Mouse (Mus musculus): ENCODE data around the gene Nrp1. TPM values are rescaled to one million over a fixed set of nuclear protein-coding genes. Genes with fewer than 3 reads are reported as not detected.

The Nrp1 gene
- polyA plus RNA-seq, 1 experiment from 2014 or later = 121 TPM

DNA sequence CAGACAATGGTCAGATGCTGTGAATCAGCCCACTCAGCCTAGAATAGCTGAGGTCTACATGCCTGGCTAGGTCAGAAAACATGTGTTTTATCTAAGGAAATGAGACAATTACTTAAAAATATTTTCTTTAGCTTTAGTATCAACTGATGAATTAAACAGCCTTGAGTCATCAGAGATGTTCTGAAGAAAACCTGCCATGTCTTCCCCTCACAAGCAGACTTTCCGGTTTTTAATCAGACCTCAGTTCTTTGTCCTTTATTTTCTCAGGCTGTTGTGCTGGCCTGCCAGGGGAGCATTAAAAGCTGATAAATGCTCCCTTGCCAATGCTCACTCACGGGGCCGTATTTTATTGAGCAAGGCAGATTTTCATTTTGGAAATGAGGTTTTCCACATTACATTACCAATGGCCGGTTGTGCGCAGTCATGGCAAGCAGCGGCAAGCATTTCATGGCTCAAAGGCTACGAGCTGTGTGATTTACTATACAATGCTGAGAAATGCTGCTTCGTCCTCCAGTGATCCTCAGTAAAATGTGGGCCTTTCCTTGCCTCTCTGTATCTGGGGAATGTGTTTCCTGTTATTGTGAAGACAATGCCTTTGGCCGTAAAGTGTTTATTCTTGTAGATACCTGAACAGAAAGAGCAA is 92.1 kb downstream of the Nrp1 start:
- Histone ChIP-seq H3K4me1 (peaks cover 36% of the 10 kb centered on the region), H3K36me3 (peaks cover 81% of the 10 kb centered on the region), H3K4me2 (no peak overlapping the region), H3K27me3 (replicated peaks) (no peaks in the 10 kb centered on the region), H3K9ac (no peak overlapping the region), H3K9me3 (no peaks in the 10 kb centered on the region), H3K4me3 (no peak overlapping the region), H3K27ac (replicated peaks) (peak overlapping the region; percentile 78)
- no peak for ATAC-seq (ENCODE audit: extremely low read depth, insufficient number of reproducible peaks, low FRiP score, low TSS enrichment)
- WGBS = 67% methylated on average over 9 of the region's 9 CpGs

DNA sequence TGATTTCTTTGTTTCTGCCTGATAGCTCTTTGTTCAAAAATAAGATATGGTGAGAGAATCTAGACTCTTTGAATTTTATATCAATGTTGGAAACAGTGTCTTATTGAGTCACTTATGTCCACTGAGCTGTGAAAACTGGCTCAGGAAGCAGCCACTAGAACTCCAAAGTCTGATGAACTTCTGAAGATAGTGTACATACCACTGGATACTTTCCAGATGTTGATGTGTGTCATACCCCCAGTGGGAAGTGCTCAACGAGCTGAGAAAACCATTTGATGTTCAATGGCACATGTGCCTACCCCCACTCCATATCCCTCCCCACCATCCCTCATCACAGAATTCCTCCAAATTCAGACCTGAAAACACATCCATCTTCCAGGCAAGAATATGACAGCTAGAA is 92.7 kb downstream of the Nrp1 start:
- H3K27ac ChIP-seq (replicated peaks) = peak overlapping the region; percentile 78
- no peak overlapping the region for H3K9ac ChIP-seq
- ATAC-seq (ENCODE audit: extremely low read depth, insufficient number of reproducible peaks, low FRiP score, low TSS enrichment) = no peak
- H3K27me3 ChIP-seq (replicated peaks) = no peaks in the 10 kb centered on the region
- H3K4me1 ChIP-seq = peaks cover 31% of the 10 kb centered on the region
- no peak overlapping the region for H3K4me3 ChIP-seq
- WGBS = 18% methylated on average over 1 of the region's 1 CpGs
- H3K4me2 ChIP-seq = no peak overlapping the region
- H3K9me3 ChIP-seq = no peaks in the 10 kb centered on the region
- H3K36me3 ChIP-seq = peaks cover 78% of the 10 kb centered on the region

DNA sequence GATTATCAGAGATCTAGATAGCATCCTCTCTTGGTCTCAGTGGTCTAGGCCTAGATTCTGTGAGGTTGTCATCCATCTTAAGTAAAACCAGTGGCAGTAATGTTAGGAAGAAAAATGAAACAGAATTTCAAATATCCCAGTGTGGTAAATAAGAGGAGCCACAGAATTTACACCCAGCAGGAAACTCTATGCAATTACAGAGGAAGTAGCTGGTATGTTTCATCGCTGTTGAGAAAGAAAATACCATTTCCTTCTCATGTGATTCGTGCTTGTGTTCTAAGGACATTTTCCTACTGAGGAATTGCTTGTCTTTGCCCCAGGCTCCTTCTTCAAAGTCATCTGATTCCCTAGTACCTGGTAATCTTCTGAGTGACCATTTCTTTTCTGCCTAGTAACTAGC is 95.1 kb downstream of the Nrp1 start:
- no peaks in the 10 kb centered on the region for H3K9me3 ChIP-seq
- WGBS = 62% methylated on average over 2 of the region's 2 CpGs
- no peak for ATAC-seq (ENCODE audit: extremely low read depth, insufficient number of reproducible peaks, low FRiP score, low TSS enrichment)
- H3K4me3 ChIP-seq = no peak overlapping the region
- peaks cover 78% of the 10 kb centered on the region for H3K36me3 ChIP-seq
- H3K4me1 ChIP-seq = peaks cover 31% of the 10 kb centered on the region
- H3K27me3 ChIP-seq (replicated peaks) = no peaks in the 10 kb centered on the region
- H3K27ac ChIP-seq (replicated peaks) = 0 out of 2 replicates have a peak overlapping the region, but pooled peaks have one; percentile 15
- H3K4me2 ChIP-seq = no peak overlapping the region
- H3K9ac ChIP-seq = no peak overlapping the region

DNA sequence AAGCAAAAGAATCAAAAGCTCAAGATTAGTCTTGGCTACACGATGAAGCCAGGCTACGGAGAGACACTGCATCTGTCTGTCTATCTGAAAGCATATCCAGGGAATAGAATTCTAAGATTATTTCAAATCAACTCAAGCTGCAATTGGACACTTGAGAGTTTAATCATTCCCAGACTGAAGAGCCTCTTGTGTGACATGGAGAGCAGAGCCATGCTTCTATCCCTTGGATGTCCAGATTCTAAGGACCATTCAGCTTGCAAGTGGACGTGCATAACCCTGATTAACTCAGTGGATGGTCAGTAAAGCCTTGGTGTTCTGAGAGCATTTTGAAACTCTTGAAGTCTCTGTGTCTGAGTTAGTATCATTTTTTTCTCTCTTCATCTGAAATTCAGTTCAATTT is 95.6 kb downstream of the Nrp1 start:
- peaks cover 31% of the 10 kb centered on the region for H3K4me1 ChIP-seq
- ATAC-seq (ENCODE audit: extremely low read depth, insufficient number of reproducible peaks, low FRiP score, low TSS enrichment) = no peak
- H3K9ac ChIP-seq = no peak overlapping the region

DNA sequence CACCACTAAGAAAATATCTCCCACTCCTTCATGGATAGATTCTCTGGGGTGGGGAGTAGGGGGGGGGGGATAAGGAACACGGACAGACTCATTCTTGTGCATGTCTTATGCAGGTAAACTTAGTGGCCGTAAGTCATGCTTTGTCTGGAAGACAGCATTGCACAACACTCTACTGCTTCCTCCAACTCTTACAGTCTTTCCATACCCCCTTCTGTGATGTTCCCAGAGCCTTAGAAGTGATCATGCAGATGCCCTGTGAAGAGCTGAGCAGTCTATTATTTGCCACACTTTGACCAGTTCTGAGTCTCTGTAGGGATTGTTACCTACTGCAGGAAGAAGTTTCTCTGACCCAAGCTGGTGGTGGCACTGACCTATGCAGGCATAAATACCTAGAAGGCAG is 98.9 kb downstream of the Nrp1 start:
- Histone ChIP-seq H3K9ac (no peak overlapping the region), H3K9me3 (no peaks in the 10 kb centered on the region), H3K4me1 (peaks cover 12% of the 10 kb centered on the region), H3K27ac (replicated peaks) (no peak overlapping the region), H3K36me3 (peaks cover 82% of the 10 kb centered on the region), H3K4me3 (no peak overlapping the region), H3K27me3 (replicated peaks) (no peaks in the 10 kb centered on the region), H3K4me2 (no peak overlapping the region)
- no peak for ATAC-seq (ENCODE audit: extremely low read depth, insufficient number of reproducible peaks, low FRiP score, low TSS enrichment)
- WGBS = 97% methylated on average over 2 of the region's 2 CpGs

More for the DNA sequence above, 95.6 kb downstream of the Nrp1 start:
- no peak overlapping the region for H3K4me2 ChIP-seq
- no peaks in the 10 kb centered on the region for H3K27me3 ChIP-seq (replicated peaks)
- H3K9me3 ChIP-seq = no peaks in the 10 kb centered on the region
- peak overlapping the region; percentile 15; the same call in 1 of the 2 replicates for H3K27ac ChIP-seq (replicated peaks)
- H3K4me3 ChIP-seq = no peak overlapping the region
- 63% methylated on average over 3 of the region's 3 CpGs for WGBS
- peaks cover 79% of the 10 kb centered on the region for H3K36me3 ChIP-seq

DNA sequence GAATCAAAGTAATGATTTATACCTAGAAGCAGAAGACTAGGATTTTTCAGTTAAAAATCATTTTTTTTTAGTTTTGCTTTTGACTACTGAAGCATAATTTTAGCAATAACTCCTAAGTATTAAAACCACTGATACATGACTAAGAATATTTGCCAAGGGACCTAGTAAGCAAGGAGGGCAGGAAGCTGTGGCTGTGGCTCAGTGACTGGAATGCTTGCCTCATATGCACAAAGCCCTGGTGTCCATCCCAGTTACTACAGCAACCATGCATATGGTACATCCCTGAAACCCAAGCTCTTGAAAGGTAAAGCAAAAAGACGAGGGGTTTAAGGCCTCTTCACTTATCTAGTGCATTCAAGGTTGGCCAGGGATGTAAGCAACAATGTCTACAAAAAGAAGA is 101.3 kb downstream of the Nrp1 start:
- Histone ChIP-seq H3K36me3 (peaks cover 90% of the 10 kb centered on the region), H3K27ac (replicated peaks) (no peak overlapping the region), H3K27me3 (replicated peaks) (no peaks in the 10 kb centered on the region), H3K4me3 (no peak overlapping the region), H3K9me3 (no peaks in the 10 kb centered on the region), H3K4me2 (no peak overlapping the region), H3K4me1 (no peaks in the 10 kb centered on the region), H3K9ac (no peak overlapping the region)
- no peak for ATAC-seq (ENCODE audit: extremely low read depth, insufficient number of reproducible peaks, low FRiP score, low TSS enrichment)
- WGBS = 69% methylated on average over 1 of the region's 1 CpGs

DNA sequence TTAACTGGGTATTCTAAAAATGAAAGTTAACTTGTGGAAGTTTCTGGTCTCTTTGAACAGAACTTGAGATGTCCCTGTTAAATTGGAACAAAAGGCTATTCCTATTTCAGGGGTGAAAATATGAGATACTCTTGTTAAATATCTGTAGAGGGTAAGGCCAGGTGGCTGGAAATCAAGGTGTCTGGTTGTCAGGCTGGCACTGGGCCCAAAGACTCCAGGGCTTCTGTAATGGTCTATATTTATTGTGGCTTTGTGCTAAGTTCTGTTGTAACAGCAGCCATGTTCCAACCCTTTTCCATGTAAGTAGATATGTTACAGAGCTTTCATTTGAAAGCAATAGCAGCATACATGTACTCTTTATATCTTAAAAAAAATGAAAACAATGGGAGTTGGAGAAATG is 103.3 kb downstream of the Nrp1 start:
- no peak overlapping the region for H3K4me2 ChIP-seq
- no peaks in the 10 kb centered on the region for H3K9me3 ChIP-seq
- no peak overlapping the region for H3K9ac ChIP-seq
- ATAC-seq (ENCODE audit: extremely low read depth, insufficient number of reproducible peaks, low FRiP score, low TSS enrichment) = no peak
- peaks cover 16% of the 10 kb centered on the region for H3K4me1 ChIP-seq
- no peaks in the 10 kb centered on the region for H3K27me3 ChIP-seq (replicated peaks)
- H3K27ac ChIP-seq (replicated peaks) = no peak overlapping the region
- H3K36me3 ChIP-seq = peaks cover 92% of the 10 kb centered on the region
- no peak overlapping the region for H3K4me3 ChIP-seq

DNA sequence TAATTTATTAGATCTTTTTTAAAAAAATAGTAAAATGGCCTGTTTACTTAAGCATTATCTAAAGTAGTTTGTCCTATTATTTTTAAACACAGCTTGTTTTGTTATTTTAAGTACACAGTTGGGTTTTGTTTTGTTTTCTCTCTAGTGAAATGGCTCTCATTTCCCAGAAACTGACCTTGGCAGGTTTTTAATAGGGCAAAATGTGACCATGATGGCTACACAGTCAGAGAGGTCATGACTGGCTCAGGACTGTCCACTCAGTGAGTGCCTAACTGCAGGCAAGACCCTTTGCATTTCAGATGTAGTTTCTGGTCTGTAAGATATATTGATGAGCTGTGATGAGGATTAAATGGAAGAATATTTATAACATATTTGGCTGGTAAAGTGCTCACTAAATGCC is 104.8 kb downstream of the Nrp1 start:
- Histone ChIP-seq H3K4me2 (no peak overlapping the region), H3K36me3 (peaks cover 92% of the 10 kb centered on the region), H3K27ac (replicated peaks) (no peak overlapping the region), H3K4me3 (no peak overlapping the region), H3K4me1 (peaks cover 24% of the 10 kb centered on the region), H3K9me3 (no peaks in the 10 kb centered on the region), H3K9ac (no peak overlapping the region), H3K27me3 (replicated peaks) (no peaks in the 10 kb centered on the region)
- no peak for ATAC-seq (ENCODE audit: extremely low read depth, insufficient number of reproducible peaks, low FRiP score, low TSS enrichment)

DNA sequence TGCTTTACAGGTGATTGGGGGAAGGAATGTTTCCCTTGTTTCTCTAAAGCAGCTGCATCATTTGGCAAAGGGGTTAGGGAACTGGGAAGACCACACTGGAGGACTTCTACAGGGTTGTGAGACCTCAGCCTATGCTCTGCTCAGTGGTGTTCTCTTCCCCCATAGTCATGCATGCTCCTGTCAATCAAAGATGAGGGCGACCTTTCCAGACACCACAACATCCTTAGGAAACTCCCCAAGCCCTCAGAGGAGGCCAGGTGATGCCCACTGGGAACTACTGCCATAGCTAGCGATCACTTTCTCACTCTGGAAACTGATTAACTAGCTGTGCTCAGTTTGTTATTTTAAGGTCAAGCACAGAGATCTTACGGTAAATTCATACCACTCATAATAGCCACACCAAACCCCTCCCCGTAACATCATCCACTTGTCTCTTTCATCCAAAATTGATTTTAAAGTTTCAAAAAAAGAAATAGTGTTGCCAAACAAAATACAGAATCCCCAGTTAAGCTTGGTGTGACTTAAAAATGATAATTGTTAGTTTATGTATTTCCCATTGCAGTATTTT is 105.7 kb downstream of the Nrp1 start:
- no peak overlapping the region for H3K4me3 ChIP-seq
- 75% methylated on average over 4 of the region's 4 CpGs for WGBS
- no peak for ATAC-seq (ENCODE audit: extremely low read depth, insufficient number of reproducible peaks, low FRiP score, low TSS enrichment)
- H3K9me3 ChIP-seq = no peaks in the 10 kb centered on the region
- H3K4me2 ChIP-seq = no peak overlapping the region
- H3K27me3 ChIP-seq (replicated peaks) = no peaks in the 10 kb centered on the region
- H3K4me1 ChIP-seq = peaks cover 31% of the 10 kb centered on the region
- H3K27ac ChIP-seq (replicated peaks) = no peak overlapping the region
- no peak overlapping the region for H3K9ac ChIP-seq
- peaks cover 92% of the 10 kb centered on the region for H3K36me3 ChIP-seq

DNA sequence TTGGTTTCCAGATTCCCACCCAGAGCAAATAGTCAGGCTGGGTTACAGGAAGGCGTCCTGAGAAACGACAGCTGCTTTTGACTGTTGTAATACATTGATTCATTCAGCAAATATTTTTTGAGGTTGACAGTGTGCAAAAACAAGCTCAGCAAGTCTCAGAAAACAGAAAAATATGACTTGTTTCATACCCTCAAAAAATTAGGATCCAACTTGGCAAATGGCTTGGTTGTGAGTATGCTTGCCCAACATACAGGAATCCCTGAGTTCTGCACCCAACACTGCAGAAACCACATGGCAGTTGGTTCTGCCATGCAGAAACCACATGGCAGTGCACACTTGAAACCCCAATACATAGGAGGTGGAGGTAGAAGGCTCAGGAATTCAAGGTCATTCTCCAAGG is 107.1 kb downstream of the Nrp1 start:
- Histone ChIP-seq H3K9ac (no peak overlapping the region), H3K36me3 (peaks cover 91% of the 10 kb centered on the region), H3K27ac (replicated peaks) (no peak overlapping the region), H3K27me3 (replicated peaks) (no peaks in the 10 kb centered on the region), H3K4me2 (no peak overlapping the region), H3K4me3 (no peak overlapping the region), H3K9me3 (no peaks in the 10 kb centered on the region), H3K4me1 (peaks cover 42% of the 10 kb centered on the region)
- WGBS = 91% methylated on average over 2 of the region's 2 CpGs
- no peak for ATAC-seq (ENCODE audit: extremely low read depth, insufficient number of reproducible peaks, low FRiP score, low TSS enrichment)

DNA sequence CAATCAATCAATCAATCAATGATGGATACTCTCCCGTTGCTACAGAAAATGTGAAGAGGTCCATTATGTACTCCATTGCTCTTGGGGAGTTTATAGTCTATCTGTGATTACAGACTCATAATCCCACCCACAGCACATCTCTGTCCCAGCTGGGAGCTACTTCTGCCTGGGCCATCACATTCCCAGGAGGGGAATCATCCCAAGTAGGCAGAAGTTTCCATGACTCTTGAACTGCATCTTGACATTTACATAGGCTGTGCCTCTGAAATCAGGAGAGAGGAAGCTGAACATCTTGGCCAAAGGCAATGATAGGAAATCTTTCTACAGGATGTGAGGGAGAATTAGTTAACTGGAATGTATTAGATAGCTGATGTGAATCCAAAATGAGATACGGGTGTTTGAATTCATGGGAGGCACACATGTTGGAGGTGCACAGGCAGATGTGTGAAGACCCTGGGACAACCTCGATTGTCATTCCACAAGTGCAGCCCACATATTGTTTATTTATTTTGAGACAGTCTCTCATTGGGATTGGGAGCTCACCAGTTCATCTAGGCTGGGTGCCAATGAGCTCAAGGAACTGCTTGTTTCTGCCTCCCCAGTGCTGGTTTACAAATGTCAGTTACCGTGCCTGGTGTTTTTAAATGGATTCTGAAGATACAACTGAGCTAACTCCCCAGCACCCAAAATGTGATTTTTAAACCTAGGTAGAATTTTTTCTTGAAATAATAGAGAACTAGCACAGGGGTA is 108.5 kb downstream of the Nrp1 start:
- Histone ChIP-seq H3K9me3 (no peaks in the 10 kb centered on the region), H3K27me3 (replicated peaks) (no peaks in the 10 kb centered on the region), H3K4me1 (peaks cover 44% of the 10 kb centered on the region), H3K4me3 (no peak overlapping the region), H3K27ac (replicated peaks) (no peak overlapping the region), H3K9ac (no peak overlapping the region), H3K36me3 (peaks cover 91% of the 10 kb centered on the region), H3K4me2 (no peak overlapping the region)
- 65% methylated on average over 4 of the region's 4 CpGs for WGBS
- ATAC-seq (ENCODE audit: extremely low read depth, insufficient number of reproducible peaks, low FRiP score, low TSS enrichment) = no peak

DNA sequence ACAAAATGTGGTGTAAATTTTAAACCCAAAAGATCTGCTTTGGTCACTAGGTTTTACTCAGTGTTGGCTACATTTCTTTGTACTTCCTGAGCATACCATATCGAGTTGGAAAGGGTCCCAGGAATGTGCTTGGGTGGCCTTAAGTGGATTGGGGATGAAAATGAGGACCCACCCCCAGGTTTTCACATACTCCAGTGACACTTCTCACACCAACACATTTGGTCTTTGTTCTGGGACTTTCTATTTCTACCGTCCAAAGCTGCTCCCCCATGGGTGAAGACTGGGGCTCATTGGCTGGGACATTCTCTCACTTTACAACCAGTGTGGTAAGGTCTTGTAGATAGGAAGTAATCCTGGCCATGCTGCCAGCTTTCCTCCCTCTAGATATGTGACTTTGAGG is 111.7 kb downstream of the Nrp1 start:
- H3K4me3 ChIP-seq = no peak overlapping the region
- no peak for ATAC-seq (ENCODE audit: extremely low read depth, insufficient number of reproducible peaks, low FRiP score, low TSS enrichment)

More for the DNA sequence above, 111.7 kb downstream of the Nrp1 start:
- peak overlapping the region; percentile 44 for H3K27ac ChIP-seq (replicated peaks)
- H3K27me3 ChIP-seq (replicated peaks) = no peaks in the 10 kb centered on the region
- WGBS = 30% methylated on average over 2 of the region's 2 CpGs
- peaks cover 90% of the 10 kb centered on the region for H3K36me3 ChIP-seq
- H3K4me2 ChIP-seq = no peak overlapping the region
- peaks cover 51% of the 10 kb centered on the region for H3K4me1 ChIP-seq
- no peak overlapping the region for H3K9ac ChIP-seq
- H3K9me3 ChIP-seq = no peaks in the 10 kb centered on the region

Measured in heart, embryonic 13.5 days (tissue).